Mouse (Mus musculus): ENCODE results near the gene Trim52.
A peak's percentile ranks its signal among the peaks of the same experiment; 100 is the strongest.
"Not testable (repeated sequence)": the region's sequence is repeated elsewhere in the genome, so short reads cannot be mapped to it uniquely, and the experiment has no call there.

The Trim52 gene

DNA sequence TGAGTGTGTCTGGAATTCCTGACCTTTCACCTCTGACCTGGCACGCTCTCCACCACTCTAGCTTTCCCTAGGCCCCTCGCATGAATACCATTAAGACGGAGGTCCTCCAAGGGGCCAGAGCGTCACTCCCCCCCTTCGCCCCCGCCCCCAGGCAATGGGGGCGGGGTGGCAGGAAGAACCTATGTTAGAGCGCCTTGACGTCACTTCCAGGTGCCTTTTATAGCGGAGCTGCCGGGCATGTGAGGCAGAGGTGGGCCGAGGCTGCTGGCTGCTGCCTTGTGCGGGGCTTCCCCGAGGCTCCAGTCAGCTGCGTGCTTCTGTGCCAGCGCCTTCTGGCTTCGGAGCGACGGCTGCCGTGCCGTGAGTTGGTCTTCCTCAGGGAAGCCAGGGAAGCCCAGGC is at the start of gene Trim52:
Trim52 (plus strand) TSS at position 219 of the 400 bp plus-strand sequence.
- no peak for DNase-seq (ENCODE audit: low read depth)

DNA sequence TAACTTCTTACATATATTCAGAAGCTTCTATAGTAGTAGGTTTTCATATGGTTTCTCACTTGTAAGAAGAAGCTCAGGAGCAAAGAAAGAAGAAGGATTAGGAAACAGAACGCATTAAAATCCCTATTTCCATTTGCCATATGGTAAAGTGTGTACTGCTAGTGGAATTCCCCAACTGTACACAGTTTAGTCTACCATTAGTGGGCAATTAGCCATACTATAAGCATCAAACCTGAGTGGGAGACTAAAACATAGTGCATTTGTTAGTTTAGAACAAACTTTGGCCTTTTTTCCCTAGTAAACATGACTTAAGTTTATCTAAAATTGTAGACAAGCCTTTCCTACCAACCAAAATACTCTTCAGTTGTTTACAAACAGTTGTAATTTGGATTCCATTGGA is 33.4 kb upstream of the Trim52 start:
- no peak for DNase-seq (ENCODE audit: low read depth)

DNA sequence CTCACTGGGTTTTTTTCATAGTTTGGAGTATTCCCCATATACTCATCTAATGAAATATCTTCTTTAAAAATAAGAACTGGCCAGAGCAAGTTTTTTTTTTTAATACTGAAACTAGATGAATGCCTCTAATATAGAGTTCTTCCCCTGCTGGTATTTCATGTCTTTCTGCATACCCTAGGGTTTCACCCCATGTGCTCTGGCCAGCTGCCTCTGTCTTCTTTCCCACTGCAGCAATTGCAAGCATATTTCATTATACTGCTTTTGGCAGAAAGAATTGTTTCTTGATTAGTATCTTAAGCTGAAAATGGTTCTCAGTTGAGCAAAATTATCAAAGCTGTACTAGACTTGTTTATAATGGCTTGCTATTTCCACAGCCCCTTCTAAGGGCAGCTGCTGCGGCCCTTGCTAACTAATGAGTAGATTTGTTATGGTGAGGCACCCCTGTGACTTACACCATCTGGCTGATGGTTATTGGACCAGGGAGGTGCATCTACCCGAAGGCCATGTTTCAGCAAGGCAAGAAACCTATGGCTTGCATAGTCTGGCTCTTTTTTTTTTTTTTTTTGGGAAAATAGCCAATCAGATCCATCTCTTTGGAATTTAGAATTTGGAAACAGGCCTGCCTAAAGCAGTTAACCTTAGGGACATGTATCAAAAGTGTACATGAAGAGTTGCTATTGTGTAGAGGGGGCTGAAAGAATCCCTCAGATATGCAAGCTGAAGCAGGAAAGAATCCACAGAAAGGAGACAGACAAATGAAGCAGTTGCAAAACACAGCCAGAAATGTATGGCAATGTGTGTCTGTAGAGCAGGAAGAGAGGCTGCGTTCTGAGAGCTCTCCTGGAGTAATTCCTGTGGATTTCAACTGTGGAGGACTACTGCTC is 30.6 kb upstream of the Trim52 start:
- peak; percentile 15 for DNase-seq (ENCODE audit: low read depth)

DNA sequence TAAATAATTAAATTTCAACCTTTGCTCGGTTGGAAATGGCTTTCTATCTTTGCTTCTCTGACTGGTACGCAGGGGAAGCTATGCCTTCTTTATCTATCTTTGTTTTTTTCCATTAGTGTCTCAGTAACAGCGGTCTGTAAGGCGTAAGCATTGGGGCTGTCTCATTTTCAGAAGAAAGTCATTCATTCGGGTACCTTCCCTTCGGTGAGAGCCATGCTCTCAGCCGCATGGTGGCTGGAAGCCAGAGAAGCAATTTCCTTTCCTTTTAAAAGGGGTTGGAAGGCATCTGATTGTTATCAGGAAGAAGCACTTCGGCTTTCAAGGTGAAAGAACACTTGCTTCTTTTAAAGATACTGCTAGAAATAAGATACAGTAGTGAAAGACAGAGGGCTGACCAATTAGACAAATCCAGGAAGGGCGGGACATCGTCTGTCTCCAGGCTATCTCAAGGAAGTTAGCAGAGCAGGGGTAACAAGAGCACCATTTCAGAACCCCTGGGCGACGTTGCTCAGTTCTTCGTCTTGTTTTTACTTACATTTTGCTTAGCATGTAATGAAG is 17.4 kb upstream of the Trim52 start:
- DNase-seq (ENCODE audit: low read depth), result no peak

DNA sequence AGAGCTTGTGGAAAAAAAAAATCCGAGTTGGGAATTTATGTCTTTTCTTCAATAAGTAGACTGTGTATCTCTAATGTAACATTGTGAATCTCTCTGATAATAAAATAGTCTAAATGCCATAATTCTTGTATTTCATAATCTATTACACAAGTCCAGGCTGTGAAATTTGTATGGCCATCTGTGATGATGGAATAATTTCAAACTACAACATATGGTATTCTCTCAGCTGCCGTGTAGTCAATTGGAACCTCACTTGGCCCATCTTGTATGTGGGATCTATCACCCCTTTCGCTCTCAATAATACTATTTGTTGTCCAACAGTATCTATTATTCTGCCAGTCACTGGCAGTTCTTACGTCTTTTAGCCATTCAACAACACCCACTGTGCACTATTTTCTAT is 9.2 kb upstream of the Trim52 start:
- DNase-seq (ENCODE audit: low read depth), result no peak

DNA sequence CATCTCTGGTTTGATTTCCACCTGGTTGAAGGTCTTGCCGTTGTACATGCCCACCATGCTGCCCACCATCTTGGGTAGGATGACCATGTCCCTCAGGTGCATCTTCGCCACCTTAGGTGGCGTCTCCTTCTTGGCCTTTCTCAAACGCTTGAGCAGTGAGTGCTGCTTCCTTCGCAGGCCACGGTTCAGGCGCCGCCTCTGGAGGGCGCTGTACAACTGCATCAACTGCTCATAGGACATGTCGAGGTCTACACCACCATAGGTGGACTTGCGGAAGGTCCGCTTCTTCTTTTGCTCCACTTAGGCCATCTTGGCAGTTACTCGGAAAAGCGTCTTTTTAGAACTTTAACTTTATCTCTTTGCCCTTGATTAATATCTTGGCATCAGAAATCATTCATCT is 5.1 kb upstream of the Trim52 start:
- no peak for DNase-seq (ENCODE audit: low read depth)

DNA sequence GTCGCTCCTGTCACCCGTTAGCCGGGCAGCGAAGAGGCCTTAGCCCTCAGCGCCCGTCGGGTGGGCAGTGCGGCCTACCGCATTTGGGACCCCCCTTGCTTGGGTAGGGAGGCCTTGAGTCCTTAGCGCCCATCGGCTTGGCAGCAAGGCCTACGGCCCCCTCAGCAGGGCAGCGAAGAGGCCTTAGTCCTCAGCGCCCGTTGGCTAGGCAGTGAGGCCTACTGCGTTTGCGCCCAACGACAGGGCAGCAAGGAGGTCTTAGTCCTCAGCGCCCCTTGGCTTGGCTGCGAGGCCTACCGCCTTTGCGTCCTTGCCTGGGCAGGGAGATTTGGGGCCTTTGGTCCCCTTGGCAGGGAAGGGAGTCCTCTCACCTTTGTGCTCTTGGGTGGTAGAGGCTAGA is 427 bp downstream of the Trim52 start:
- DNase-seq (ENCODE audit: low read depth), result no peak

DNA sequence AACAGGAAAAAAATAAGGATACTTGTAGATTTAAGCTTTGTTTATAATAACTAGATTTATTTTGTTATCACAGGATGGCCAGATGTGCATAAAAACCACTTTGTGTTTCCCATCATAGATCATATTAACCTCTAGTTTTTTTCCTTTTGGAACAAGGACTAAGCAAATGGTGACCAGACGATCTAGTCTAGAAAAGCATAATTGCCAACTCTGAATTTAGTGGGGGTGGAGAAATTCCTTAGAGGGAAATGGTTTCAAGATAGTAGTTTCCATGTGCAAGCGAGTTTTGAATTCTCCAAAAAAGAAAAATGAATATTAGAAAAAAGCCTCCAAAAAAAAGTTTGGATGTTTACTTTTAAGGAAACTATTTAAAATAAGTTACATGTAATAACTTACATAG is 13.4 kb downstream of the Trim52 start:
- peak; percentile 4 for DNase-seq (ENCODE audit: low read depth)

DNA sequence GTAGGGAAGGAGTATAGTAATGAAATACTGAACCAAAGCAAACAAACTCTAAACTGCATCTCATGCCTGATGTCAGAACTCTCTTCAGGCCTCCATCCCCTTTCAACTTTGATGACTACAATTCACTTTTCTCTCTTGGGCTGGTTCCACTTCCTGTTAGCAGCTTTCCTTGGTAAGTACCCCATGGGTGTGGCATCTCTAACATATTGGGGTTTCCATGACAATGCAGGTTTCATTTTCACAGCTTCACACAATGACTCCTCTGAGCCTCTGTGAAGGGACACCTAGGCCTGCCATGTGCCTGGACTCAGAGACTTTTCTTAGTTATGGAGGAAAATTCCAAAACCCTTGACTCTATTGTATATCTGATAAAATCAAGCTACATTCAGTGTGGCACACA is 30.3 kb downstream of the Trim52 start:
- no peak for DNase-seq (ENCODE audit: low read depth)

DNA sequence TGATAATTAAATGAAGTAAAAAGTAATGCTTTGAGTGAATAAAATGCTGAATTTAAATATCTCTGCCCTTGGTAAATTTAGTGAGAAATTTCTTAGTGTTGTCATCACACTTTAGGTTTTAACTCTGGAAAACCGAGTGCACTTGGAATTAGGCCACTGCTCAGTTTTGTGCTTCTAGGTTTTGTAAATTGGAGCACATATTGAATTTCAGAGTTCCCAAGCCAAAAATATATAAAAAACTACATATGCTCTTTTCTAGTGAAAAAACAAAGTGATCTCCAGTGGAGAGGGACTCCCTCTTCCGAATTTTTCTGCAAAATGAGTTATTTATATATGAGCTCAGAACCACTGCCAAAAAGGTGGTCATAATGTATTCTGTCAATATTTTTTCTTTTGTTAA is 45.2 kb downstream of the Trim52 start:
- no peak for DNase-seq (ENCODE audit: low read depth)

DNA sequence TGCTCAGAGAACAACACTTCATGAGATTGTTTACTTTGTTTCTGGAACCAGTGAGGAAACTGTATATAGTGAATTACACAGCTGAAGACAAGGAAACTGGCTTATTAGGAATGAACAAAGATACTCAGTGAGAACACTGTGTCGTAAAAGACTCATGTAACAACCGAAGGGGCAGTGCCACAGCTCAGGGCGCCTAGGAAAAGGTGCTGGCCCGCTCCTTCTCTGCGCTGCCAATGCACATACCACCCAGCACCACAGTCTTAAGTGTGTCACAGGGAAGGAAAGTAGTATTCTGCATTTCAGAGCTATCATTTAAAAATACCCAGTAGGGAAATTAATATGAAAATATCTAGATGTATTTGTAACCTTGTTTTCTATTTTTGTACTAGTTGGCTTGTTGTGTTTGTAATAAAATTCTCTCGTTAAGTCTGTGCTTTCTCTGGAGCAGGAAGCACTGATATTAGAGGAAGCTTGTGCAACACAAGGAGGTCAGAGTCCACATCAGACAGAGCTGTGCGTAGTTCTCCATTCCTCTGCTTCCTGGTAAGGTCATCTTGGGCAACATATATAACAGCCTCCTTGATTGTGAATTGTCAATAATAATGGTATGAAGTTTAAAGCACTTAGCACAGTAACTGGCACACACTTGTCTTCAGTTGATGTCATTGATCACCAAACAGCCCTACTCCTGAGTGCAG is 49.0 kb downstream of the Trim52 start:
- DNase-seq (ENCODE audit: low read depth), result no peak

DNA sequence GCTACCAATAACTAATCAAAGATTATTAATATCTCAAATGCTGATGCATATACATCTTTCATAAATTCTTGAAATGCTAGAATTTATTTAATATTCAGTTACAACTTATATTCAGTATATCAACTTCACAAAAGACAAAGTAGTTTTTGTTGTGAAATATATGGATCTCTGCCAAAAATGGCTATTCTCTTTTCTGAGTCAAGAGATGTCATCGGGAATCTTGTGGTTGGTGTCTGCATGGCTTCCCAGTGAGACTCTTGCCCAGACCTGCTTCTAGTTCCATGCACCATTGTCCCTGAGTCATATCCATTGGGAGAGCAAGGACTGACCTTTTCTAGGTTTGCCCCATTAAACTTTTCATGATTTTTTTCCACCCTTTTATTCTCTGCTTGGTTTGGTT is 50.5 kb downstream of the Trim52 start:
- DNase-seq (ENCODE audit: low read depth), result peak; percentile 38

DNA sequence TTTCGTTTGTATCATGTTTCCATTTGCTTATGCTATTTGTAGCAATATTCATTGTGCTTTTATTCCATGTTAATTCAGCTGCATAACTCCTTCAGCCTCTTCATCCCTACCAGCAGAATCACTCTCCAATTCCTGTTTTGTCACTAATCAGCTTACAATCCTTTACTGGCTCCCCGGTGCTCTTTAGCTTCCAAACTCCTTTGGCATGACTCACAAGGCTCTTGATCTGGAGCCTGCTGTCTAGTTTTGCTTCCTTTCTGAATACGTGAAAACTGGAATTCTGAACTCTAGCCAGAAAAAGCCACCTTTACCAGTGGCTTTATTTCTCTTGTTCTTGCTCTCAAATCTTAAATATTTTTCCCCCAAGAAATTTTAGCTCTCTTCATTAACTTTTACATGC is 56.3 kb downstream of the Trim52 start:
- peak; percentile 33 for DNase-seq (ENCODE audit: low read depth)

DNA sequence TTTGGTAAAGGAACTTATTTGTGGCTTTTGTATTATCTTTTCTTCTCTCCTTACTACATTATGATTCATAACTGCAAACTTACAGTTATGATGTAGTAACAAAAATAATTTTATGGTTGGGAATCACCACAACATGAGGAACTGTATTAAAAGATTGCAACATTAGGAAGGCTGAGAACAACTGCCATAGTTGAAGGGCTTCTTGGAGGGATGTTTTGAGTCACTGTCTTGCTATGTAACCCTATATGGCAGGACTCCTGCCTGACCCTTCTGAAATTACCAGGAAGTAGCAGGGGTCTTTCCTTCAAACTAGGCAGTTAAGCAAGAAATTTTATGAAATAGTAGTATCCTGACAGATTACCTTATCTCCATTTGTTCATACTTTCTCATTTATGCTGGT is 57.2 kb downstream of the Trim52 start:
- DNase-seq (ENCODE audit: low read depth), result peak; percentile 9

DNA sequence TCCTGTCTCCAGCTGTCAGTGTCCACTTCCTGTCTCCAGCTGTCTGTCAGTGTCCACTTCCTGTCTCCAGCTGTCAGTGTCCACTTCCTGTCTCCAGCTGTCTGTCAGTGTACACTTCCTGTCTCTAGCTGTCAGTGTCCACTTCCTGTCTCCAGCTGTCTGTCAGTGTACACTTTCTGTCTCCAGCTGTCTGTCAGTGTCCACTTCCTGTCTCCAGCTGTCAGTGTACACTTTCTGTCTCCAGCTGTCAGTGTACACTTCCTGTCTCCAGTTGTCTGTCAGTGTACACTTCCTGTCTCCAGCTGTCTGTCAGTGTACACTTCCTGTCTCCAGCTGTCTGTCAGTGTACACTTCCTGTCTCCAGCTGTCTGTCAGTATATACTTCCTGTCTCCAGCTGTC is 57.9 kb downstream of the Trim52 start:
- DNase-seq (ENCODE audit: low read depth), result not testable (repeated sequence)

DNA sequence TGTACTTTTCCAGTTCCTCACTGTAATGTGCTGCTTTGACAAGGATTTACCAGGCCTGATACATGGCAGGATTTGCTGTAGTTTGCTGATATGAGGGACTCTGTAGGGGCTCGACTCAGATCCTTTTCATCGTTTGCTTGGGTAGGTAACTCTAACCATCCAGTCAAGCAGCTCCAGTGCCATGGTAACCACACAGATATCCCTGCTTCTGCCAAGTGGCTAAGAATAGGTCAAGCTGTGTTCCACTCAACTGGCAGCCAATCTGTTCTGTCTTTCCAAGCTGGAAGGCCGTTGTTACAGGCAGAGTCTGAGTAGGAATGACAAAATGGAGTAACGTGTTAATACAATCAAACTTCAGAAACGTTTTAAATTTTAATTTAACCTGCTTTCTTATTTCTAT is 70.9 kb downstream of the Trim52 start:
- no peak for DNase-seq (ENCODE audit: low read depth)

DNA sequence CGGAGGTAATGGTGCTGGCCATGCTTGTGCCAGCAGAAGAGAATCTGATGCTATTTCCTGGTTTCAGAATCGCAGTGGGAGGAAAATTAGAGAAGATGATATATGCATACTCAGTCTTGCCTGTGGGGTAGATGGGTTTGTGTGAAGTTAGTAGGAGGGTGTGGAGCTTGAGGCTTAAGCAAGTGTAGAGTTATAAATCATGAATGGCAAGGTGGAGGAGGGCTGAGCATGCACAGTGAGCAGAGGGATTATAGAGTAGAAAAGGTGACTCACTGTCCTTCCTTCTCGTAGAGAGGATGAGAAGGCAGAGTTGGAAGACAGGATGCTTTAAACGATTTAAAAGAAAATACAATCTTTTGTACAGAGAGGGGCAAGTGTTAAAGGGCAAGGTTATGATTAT is 72.2 kb downstream of the Trim52 start:
- DNase-seq (ENCODE audit: low read depth), result no peak

DNA sequence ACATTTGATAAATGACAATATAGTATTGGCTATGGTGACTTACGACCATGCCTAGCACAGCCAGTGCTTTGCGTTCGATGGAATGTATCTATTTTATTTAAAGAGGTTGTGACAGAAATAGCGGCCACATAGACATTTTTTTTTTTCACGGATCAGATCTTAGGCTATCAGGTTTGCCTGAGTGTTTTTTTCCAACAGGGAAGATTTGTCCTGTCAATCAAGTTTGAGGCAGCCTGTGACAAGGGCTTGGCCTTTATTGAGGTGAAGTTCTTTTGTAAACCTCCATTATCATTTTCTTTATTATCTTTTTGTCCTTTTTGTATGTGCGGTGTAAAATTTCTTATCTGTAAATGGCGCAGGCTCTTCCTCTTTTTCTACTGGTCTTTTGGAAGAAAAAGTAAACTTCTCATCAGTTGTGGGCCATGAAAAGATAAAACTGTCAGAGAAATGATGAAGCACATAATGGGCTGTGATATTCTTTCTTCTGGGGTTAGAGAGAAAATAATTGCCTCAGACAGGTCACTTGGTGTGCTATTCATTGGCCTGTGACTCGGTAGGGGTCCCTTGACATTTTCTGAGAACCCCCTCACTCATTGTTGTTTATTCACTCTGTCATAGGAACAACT is 73.2 kb downstream of the Trim52 start:
- no peak for DNase-seq (ENCODE audit: low read depth)

DNA sequence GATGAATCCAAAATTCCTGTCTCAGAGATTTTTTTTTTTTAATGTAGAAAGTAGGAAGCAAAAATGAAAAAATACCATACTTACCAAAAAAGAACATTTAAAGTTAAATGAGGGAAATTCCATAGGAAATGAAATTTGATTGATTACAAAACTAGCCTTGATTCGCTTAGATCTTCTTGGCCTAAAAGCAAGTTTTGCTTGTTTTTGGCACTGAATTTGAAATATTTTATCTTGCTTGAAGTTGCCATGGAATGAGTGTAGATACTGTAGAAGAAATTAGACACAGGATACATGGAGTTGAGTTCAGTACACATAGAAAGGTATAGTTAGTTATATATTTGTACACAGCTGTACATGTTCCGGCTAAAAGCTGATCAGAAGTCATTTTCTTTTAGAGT is 73.7 kb downstream of the Trim52 start:
- no peak for DNase-seq (ENCODE audit: low read depth)

DNA sequence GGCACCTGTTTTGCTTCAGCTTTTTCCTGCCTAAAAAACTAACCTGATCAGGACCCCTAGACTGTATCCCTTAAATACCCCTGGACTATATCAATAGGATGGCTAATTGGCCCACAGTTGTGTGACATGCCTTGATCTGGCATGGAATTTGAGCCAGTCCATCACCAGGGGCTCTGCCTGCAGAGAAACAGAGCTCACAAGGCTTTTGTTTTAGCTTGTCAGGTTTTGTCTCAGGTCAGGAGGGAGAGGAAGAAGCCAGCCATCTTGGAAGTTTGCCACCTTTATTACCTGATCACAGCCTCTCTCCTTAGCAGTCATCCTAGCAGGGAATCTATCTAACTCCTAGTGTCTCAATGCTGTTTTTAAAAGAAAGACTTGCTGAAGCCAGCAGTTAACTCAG is 74.6 kb downstream of the Trim52 start:
- no peak for DNase-seq (ENCODE audit: low read depth)

DNA sequence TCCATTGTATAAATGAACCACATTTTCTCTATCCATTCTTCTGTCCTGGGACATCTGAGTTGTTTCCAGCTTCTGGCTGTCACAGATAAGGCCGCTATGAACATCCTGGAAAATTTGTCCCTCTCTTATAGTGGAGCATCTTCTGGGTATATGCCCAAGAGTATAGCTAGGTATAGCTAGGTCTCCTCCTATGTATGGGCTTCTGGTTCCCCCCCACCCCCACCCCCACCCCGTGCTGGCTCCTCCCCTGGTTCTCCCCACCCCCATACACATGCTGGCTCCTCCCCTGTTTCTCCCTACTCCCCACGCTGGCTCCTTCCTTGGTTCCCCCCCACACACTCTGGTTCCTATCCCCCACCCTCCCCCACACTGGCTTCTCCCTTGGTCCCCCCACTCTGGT is 78.0 kb downstream of the Trim52 start:
- DNase-seq (ENCODE audit: low read depth), result no peak

Data from fibroblast of lung, adult 2 months (primary cell).